Mouse (Mus musculus) liver, embryonic 13.5 days (tissue): Measurements from ENCODE around the gene Smim20. TPM values are rescaled to one million over a fixed set of nuclear protein-coding genes. Genes with fewer than 3 reads are reported as not detected.
A peak's percentile ranks its signal among the peaks of the same experiment; 100 is the strongest.

ENCODE experiments used
- ATAC-seq: fragments of 200-750 bp; cut with Nextera tagmentation; 2 replicates; pipeline ENCODE4 v1.8.0; 2017; ENCODE audit warnings: low read depth, mild to moderate bottlenecking, moderate number of reproducible peaks, moderate library complexity
- DNase-seq: peaks from one replicate; pipeline ENCODE4 v3.0.0; 2022
- H3K27ac ChIP-seq: fragments of 300-500 bp; sonication (generic); 2 replicates; pipeline ENCODE4 v1.5.1; 2015; ENCODE audit warnings: moderate library complexity, mild to moderate bottlenecking, inconsistent platforms
- H3K27me3 ChIP-seq: fragments of 300-500 bp; sonication (generic); 2 replicates; pipeline ENCODE4 v1.6.1; 2015; ENCODE audit warnings: mild to moderate bottlenecking, inconsistent platforms
- H3K36me3 ChIP-seq: fragments of 300-500 bp; sonication (generic); 2 replicates; pipeline ENCODE4 v1.6.1; 2015; ENCODE audit warnings: mild to moderate bottlenecking, inconsistent platforms
- H3K4me1 ChIP-seq: fragments of 300-500 bp; sonication (generic); replicated peaks from 2 replicates; pipeline ENCODE4 v1.6.1; 2015; ENCODE audit warnings: inconsistent platforms
- H3K4me2 ChIP-seq: fragments of 300-500 bp; sonication (generic); 2 replicates; pipeline ENCODE4 v1.6.1; 2015; ENCODE audit warnings: inconsistent platforms, mild to moderate bottlenecking, moderate library complexity
- H3K4me3 ChIP-seq: fragments of 300-500 bp; sonication (generic); replicated peaks from 2 replicates; pipeline ENCODE4 v1.5.1; 2015; ENCODE audit warnings: mild to moderate bottlenecking, inconsistent platforms
- H3K9ac ChIP-seq: fragments of 300-500 bp; sonication (generic); 2 replicates; pipeline ENCODE4 v1.6.1; 2015; ENCODE audit warnings: mild to moderate bottlenecking, inconsistent platforms
- H3K9me3 ChIP-seq: fragments of 300-500 bp; sonication (generic); replicated peaks from 2 replicates; pipeline ENCODE4 v1.6.1; 2016; ENCODE audit warnings: inconsistent platforms
- WGBS: fragments of 180-500 bp; shearing (Covaris S2); methylation state at CpG from one replicate; pipeline ENCODE4 v1.1.7; 2015; ENCODE audit not compliant: insufficient replicate concordance; 5-methylcytosine and 5-hydroxymethylcytosine counted together
- polyA plus RNA-seq: library from polyadenylated mRNA; unstranded; fragments of >200 nt; fragmentation: Nextera tagmentation; extraction: Ambion mirVana; gene quantifications from 2 replicates; pipeline ENCODE4 v1.2.1, GENCODE M21; 2015

Gene Smim20
- polyA plus RNA-seq, 1 experiment from 2014 or later: 47.9 TPM

DNA sequence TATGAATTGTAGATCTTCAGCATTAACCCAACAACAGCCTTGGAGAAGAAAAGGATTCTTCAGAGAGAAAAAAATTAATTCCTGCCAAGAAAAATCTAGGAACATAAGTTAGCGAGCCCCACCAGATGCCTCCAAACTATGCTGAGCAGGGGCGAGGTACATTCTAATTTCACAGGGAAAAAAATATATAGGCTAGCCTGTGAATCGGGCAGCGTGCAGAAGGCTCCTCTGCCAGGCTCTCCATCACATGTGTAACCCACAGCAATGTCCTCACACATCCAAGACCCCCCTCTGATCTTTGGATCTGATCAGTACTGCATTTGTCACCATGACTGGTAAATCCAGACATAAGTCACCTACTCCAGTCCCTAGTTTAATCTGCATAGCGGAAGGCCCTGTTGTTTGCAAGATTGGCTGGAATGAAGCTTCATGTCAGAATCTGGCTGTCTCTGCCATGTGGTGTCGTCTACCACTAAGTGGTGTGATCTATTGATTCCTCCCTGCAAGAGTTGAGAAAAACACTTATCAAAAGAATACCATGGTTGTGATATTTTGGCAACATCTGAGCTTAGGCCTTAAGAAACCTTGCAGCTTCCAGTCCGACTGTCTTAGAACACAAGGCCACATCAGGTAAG is 23.9 kb upstream of the Smim20 start:
- Histone ChIP-seq H3K9me3 (no peaks in the 10 kb centered on the region), H3K9ac (no peak overlapping the region), H3K4me3 (no peak overlapping the region), H3K4me1 (no peaks in the 10 kb centered on the region), H3K4me2 (no peak overlapping the region), H3K36me3 (no peaks in the 10 kb centered on the region), H3K27ac (no peak overlapping the region), H3K27me3 (0 out of 2 replicates have a peak, but pooled peaks cover 3% of the 10 kb centered on the region)
- WGBS: 72% methylated on average over 7 of the region's 7 CpGs
- DNase-seq (no peak), ATAC-seq (no peak)

DNA sequence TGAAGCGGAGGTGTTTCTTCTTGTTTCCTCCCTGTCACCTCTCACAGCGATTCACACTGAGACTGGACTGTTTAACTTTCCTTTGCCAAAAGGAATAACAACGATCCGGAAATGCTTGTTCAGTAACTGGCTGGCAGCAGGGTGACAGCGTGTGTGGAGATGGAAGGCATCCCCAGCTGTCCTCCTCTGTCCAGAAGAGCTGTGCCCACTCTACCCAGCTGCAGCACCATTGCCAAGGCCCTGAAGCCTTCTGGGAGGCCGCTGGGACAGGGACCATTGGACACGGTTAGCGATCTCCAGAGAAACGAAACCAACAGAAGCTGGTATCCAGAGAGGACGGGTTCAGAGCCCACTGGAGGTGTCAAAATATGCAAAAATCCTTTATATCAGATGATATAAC is 22.9 kb upstream of the Smim20 start:
- 68% methylated on average over 10 of the region's 10 CpGs for WGBS
- no peak for ATAC-seq

DNA sequence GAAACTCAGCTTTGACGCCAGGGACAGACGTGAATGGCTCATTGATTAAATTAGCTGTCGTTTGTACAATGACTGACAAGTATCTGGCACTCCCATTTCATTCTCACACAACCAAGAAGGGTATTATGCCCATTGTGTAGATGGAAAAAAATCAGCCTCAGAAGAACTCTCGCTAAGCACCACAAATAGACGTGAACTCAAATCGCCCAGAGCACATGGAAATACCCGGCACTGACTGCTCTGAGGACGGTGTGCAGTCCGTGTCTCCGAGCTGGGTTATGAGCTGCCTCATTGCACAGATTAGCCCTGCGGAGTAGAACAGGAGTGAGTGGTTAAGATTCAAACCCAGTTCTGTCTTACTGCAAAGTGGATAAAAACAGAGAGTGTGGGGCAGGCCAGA is 18.4 kb upstream of the Smim20 start:
- 74% methylated on average over 11 of the region's 11 CpGs for WGBS
- ATAC-seq (no peak), DNase-seq (no peak)
- Histone ChIP-seq H3K4me1 (no peaks in the 10 kb centered on the region), H3K4me3 (no peak overlapping the region), H3K36me3 (no peaks in the 10 kb centered on the region), H3K9ac (no peak overlapping the region), H3K9me3 (no peaks in the 10 kb centered on the region), H3K27ac (no peak overlapping the region), H3K27me3 (0 out of 2 replicates have a peak, but pooled peaks cover 3% of the 10 kb centered on the region), H3K4me2 (no peak overlapping the region)

More for the DNA sequence above, 22.9 kb upstream of the Smim20 start:
- Histone ChIP-seq H3K27ac (no peak overlapping the region), H3K4me1 (no peaks in the 10 kb centered on the region), H3K27me3 (0 out of 2 replicates have a peak, but pooled peaks cover 3% of the 10 kb centered on the region), H3K9me3 (no peaks in the 10 kb centered on the region), H3K4me3 (no peak overlapping the region), H3K36me3 (no peaks in the 10 kb centered on the region), H3K9ac (no peak overlapping the region), H3K4me2 (no peak overlapping the region)
- no peak for DNase-seq

DNA sequence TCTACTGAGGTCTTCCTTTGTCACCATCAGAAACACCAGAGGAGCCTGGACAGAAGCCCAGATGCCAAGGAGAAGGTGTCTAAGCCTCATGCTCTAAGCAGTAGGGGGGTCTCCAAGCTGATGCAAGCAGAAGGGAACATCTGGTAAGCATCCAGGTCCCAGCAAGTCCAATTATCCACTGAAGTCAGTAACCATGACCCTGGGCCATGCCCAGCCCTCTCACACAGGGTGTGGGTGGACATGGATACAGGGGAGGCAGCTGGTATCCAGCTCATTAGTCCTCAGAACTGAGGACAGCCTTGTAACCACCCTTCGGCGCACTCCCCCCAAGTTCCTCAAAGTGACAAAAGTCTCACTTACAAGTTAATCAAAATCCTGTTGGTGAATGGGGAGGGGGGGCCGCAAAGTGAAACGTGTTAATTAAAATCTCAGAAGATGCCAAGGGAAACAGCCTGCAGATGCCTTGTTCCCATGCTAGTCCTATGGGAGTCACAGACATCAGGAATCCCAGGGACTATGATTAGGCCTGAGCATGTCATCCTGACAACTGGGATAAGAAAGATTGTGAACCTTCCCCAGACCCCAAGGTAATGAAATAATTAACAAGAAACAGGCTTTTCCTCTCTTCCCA is 17.3 kb upstream of the Smim20 start:
- no peaks in the 10 kb centered on the region for H3K36me3 ChIP-seq
- ATAC-seq (no peak), DNase-seq (no peak)
- no peak overlapping the region for H3K27ac ChIP-seq
- no peak overlapping the region for H3K4me3 ChIP-seq
- no peak overlapping the region for H3K4me2 ChIP-seq
- no peaks in the 10 kb centered on the region for H3K4me1 ChIP-seq
- 0 out of 2 replicates have a peak, but pooled peaks cover 3% of the 10 kb centered on the region for H3K27me3 ChIP-seq
- 59% methylated on average over 4 of the region's 4 CpGs for WGBS
- H3K9ac ChIP-seq: no peak overlapping the region
- no peaks in the 10 kb centered on the region for H3K9me3 ChIP-seq

DNA sequence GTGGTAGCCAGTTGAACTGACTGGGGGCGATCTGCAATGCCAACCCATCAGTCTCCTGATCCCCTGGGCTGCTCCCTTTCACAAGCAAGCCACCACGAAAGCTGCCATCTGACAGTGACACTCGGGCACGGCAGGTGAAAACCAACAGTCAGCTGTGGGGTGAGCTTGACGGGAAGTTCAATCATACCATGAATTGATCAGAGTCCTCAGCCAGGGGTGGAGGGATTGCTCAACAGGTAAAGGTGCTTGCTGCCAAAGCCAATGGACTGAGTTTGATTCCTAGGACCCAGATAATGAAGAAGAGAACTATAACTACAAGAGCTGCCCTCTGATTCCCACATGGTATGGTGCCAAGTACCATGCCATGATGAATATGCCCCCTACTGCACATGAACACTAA is 12.7 kb upstream of the Smim20 start:
- ATAC-seq (no peak), DNase-seq (no peak)
- 58% methylated on average over 5 of the region's 5 CpGs for WGBS
- Histone ChIP-seq H3K9me3 (no peaks in the 10 kb centered on the region), H3K4me1 (peaks cover 6% of the 10 kb centered on the region; the same call in 1 of the 2 replicates), H3K27me3 (peaks cover 31% of the 10 kb centered on the region), H3K4me3 (no peak overlapping the region), H3K9ac (no peak overlapping the region), H3K27ac (no peak overlapping the region), H3K4me2 (no peak overlapping the region), H3K36me3 (no peaks in the 10 kb centered on the region)

DNA sequence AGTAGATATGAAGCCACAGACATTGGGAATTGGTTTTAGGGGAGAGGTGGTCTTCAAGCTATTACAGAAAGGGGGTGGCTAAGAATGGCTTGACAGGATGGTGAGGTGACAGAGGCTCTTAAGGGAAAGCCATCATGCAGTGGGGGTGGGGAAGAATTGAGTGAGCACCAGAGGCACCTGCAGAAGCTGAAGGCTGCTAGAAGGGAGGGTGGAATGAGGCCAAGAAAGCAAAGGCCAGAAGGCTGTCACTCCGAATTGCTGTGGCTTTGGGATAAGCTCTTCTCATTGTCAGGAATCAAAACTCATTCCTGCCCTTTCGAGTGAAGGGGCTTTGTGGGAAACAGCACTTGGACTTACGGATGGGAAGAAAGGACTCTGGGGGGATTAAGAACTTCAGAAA is 12.1 kb upstream of the Smim20 start:
- Histone ChIP-seq H3K36me3 (no peaks in the 10 kb centered on the region), H3K4me2 (no peak overlapping the region), H3K9me3 (no peaks in the 10 kb centered on the region), H3K4me1 (peaks cover 6% of the 10 kb centered on the region; the same call in 1 of the 2 replicates), H3K9ac (no peak overlapping the region), H3K27me3 (peaks cover 37% of the 10 kb centered on the region), H3K27ac (no peak overlapping the region), H3K4me3 (no peak overlapping the region)
- DNase-seq: no peak
- 49% methylated on average over 3 of the region's 3 CpGs for WGBS
- no peak for ATAC-seq

DNA sequence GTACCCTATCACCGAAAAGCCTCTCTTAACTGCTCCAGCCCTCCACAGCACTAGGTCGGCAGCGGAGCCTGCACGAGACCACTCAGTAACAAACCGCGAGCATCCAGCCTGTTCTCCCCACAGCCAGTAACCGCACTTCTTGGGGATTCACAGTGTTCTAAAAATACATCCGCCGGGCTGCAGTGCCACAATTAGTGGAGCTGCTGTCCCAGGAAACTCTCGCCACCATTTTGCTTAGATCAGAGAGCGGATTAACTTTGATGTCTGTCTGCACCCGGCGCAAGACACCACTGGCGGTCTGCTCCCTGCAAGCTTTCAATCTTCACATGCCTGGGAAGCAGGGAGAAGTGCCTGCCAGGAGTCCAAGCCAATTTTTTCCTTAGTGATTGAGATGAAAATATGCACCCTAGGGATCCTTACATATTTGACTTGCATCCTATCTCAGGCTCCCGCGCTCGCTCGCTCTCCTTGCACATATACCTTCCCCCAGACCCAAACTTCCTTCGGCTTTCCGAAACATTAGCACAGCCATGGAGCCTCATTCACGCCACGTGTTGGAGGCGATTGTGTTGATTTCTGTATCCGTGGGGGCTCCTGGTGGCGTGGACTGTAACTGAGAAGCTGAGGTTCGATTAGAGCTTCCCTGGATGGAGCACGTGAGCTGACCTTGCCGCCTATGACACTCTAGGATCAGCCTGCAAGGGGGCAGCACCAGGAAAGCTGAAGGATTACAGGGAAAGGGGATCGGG is 8.7 kb upstream of the Smim20 start:
- WGBS: 2% methylated on average over 29 of the region's 29 CpGs
- peaks cover 6% of the 10 kb centered on the region; the same call in 1 of the 2 replicates for H3K4me1 ChIP-seq
- no peaks in the 10 kb centered on the region for H3K9me3 ChIP-seq
- no peaks in the 10 kb centered on the region for H3K36me3 ChIP-seq
- no peak overlapping the region for H3K27ac ChIP-seq
- ATAC-seq (no peak), DNase-seq (no peak)
- H3K27me3 ChIP-seq: peaks cover 39% of the 10 kb centered on the region
- peak overlapping the region; percentile 36; the same call in 1 of the 2 replicates for H3K9ac ChIP-seq
- peak overlapping the region; percentile 61 for H3K4me2 ChIP-seq
- H3K4me3 ChIP-seq: peak overlapping the region; percentile 37

DNA sequence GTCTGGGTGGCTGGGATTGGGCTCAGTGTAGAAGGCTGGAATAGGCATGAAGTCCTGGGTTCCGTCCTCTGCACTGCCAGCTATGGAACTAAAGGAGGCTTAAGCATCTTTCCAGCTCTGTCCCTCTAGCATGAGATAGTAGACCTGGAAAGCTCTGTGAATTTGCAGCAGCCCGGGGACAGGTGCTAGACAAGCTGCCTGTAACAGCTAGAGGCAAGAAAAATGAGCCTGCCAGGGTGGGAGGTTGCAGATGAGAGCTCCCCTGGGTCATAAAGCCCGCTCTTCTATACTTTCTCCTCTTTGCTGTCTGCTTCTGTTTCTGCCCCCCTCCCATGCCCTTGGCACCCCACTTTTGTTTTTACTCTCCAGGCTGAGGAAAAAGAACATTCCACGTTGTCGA is 7.0 kb upstream of the Smim20 start:
- H3K4me2 ChIP-seq: no peak overlapping the region
- no peak overlapping the region for H3K9ac ChIP-seq
- H3K27ac ChIP-seq: no peak overlapping the region
- 59% methylated on average over 5 of the region's 5 CpGs for WGBS
- no peak overlapping the region for H3K4me3 ChIP-seq
- peaks cover 39% of the 10 kb centered on the region for H3K27me3 ChIP-seq
- peaks cover 6% of the 10 kb centered on the region; the same call in 1 of the 2 replicates for H3K4me1 ChIP-seq
- no peak for DNase-seq
- no peak for ATAC-seq
- H3K9me3 ChIP-seq: no peaks in the 10 kb centered on the region
- H3K36me3 ChIP-seq: no peaks in the 10 kb centered on the region

DNA sequence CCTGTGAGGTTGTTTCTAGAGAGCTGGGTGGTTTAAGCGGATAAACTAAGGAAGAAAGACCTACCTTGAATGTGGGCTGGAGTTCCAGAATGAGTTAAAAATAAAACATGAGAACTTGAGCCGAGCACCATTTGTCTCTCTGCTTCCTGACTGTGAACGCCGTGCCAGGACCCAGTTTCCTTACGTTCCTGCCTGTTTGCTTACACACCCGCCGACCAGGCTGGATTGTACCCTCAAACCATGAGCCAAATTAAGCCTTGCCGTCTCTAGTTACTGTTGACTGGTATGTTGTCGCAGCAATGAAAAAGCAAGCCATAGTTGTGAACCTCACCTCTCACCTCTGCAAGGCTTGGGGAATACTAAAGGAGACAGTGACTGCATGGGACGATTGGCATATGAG is 4.9 kb upstream of the Smim20 start:
- WGBS: 64% methylated on average over 10 of the region's 10 CpGs
- H3K9me3 ChIP-seq: no peaks in the 10 kb centered on the region
- ATAC-seq (no peak), DNase-seq (no peak)
- H3K9ac ChIP-seq: no peak overlapping the region
- no peak overlapping the region for H3K4me2 ChIP-seq
- H3K27ac ChIP-seq: no peak overlapping the region
- H3K27me3 ChIP-seq: peaks cover 30% of the 10 kb centered on the region
- no peaks in the 10 kb centered on the region for H3K36me3 ChIP-seq
- H3K4me3 ChIP-seq: no peak overlapping the region
- peaks cover 14% of the 10 kb centered on the region for H3K4me1 ChIP-seq

DNA sequence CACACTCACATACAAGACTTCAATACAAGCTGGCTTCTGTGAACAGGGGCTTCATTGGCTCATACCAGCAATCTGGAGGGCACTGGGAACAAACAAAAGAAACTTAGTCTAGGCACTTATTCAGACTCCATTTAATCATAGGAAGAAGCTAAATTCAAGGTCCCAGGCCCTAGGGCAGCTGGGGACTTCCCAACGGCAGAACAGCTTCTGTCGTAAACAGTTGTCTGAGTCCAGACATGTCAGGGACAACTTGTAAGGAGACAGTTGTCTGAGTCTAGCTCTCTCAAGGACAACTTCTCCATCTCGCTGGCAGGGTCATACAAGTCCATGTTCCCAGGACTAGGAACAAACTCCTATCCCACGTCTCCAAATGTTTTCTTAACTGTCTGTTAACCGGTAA is 2.8 kb upstream of the Smim20 start:
- H3K4me1 ChIP-seq: peaks cover 24% of the 10 kb centered on the region
- H3K4me3 ChIP-seq: no peak overlapping the region
- no peak overlapping the region for H3K9ac ChIP-seq
- peaks cover 10% of the 10 kb centered on the region for H3K27me3 ChIP-seq
- DNase-seq: no peak
- ATAC-seq: no peak
- H3K27ac ChIP-seq: no peak overlapping the region
- H3K36me3 ChIP-seq: no peaks in the 10 kb centered on the region
- WGBS: 67% methylated on average over 5 of the region's 5 CpGs
- no peak overlapping the region for H3K4me2 ChIP-seq
- no peaks in the 10 kb centered on the region for H3K9me3 ChIP-seq

DNA sequence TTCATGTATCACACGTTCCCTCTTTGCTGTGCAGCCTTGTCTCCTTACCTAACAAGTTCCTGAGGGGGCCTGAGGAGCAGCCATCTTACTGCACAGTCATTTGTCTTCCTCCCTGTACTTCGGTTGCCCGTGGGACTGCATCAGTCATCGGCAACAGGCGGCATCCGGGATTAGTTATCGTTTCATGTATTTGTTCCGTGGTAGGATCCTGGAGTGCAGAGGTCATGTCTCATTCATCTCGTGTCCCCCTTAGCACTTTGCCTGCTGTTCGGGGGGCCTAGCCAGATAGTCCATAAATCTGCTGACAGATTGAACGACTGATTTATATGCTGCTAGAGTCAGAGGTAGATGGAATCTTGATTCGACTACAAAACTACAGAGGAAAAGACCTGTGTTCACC is 1.1 kb upstream of the Smim20 start:
- Histone ChIP-seq H3K27ac (no peak overlapping the region), H3K36me3 (no peaks in the 10 kb centered on the region), H3K9ac (no peak overlapping the region), H3K4me3 (no peak overlapping the region), H3K9me3 (no peaks in the 10 kb centered on the region), H3K4me2 (no peak overlapping the region), H3K27me3 (no peaks in the 10 kb centered on the region), H3K4me1 (peaks cover 38% of the 10 kb centered on the region)
- no peak for ATAC-seq
- WGBS: 77% methylated on average over 12 of the region's 12 CpGs
- no peak for DNase-seq
